Mouse (Mus musculus) E14TG2a.4 (cell line): Measurements from ENCODE around the gene Lingo3.

ENCODE experiments used
- CTCF ChIP-seq: conservative IDR thresholded peaks from 2 replicates; pipeline ENCODE4 v1.5.1; 2014; ENCODE audit warnings: low read length
- POU5F1 ChIP-seq: IDR thresholded peaks from 2 replicates; pipeline ENCODE4 v1.6.1; 2014; ENCODE audit warnings: low read length, borderline replicate concordance

DNA sequence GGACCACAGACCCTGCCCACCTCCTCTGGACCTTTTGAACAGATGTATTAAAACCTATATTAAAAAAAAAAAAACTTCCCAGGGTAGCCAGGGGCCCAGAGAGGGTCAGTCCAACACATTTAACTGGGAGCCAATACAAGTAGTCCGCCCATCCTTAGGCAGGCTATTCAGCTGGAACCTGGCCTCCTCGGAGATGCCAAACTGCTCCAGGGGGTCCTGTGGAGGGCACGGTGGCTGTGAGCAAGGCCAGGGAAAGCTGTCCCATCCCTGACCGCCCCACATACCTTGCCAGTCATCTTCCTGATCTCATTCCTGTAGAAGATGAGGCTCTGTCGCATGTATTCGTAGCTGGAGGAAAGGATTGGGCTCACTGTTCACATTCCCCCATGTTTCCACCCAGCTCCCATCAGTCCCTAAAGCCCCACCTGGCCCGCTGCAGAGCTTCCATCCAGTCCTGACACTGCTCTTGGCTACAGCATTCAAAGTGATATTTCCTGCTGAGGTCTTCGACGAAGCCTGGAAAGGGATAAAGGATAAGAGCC is 47.5 kb downstream of the Lingo3 start:
- no peak for TF ChIP-seq CTCF
- no peak for TF ChIP-seq POU5F1
